ENCODE assay signal across 17 mouse cellular contexts in genomic region chr19:41176881-41177280, GRCm38 (mm10). TPM values are rescaled to one million over a fixed set of nuclear protein-coding genes. Genes with fewer than 3 reads are reported as not detected.
"Had no signal": no experiment of that assay in that cellular context is flagged by ENCODE, and none has a peak within 500 bp of the region (broad histone marks: within the 10 kb centered on the region; RNA-seq: fewer than 3 reads in every experiment).

No protein-coding gene starts in this region.

- H3K27ac ChIP-seq: limb, embryonic 10.5 days; limb, embryonic 13.5 days; liver, embryonic 12.5 days; liver, embryonic 15.5 days; lung, embryonic 15.5 days had no signal

- H3K4me3 ChIP-seq: limb, embryonic 10.5 days; limb, embryonic 13.5 days; liver, embryonic 12.5 days; liver, embryonic 15.5 days; lung, embryonic 15.5 days; megakaryocyte, embryonic 14.5 days; midbrain, embryonic 10.5 days had no signal

- DNase-seq: kidney, postnatal 14 days; kidney, postnatal 4 days; liver; lung, adult 18-20 months; lung, postnatal 10 days; lung, postnatal 36 days; thymus, adult 18-20 months; thymus, postnatal 36 days had no signal

- H3K4me1 ChIP-seq: limb, embryonic 10.5 days; limb, embryonic 13.5 days; liver, embryonic 12.5 days; liver, embryonic 15.5 days; lung, embryonic 15.5 days; megakaryocyte, embryonic 14.5 days had no signal

- H3K9ac ChIP-seq: limb, embryonic 13.5 days; liver, embryonic 12.5 days; liver, embryonic 15.5 days; lung, embryonic 15.5 days had no signal

- H3K36me3 ChIP-seq: limb, embryonic 10.5 days; limb, embryonic 13.5 days; liver, embryonic 12.5 days; liver, embryonic 15.5 days; lung, embryonic 15.5 days; midbrain, embryonic 10.5 days had no signal

- ATAC-seq: liver, embryonic 12.5 days had no signal

- H3K4me2 ChIP-seq: limb, embryonic 13.5 days; liver, embryonic 12.5 days; liver, embryonic 15.5 days; lung, embryonic 15.5 days had no signal

- H3K9me3 ChIP-seq: limb, embryonic 10.5 days; limb, embryonic 13.5 days; liver, embryonic 12.5 days; liver, embryonic 15.5 days; lung, embryonic 15.5 days; megakaryocyte, embryonic 14.5 days; midbrain, embryonic 10.5 days had no signal

- H3K27me3 ChIP-seq: limb, embryonic 13.5 days; liver, embryonic 12.5 days; liver, embryonic 15.5 days; lung, embryonic 15.5 days had no signal

RNA-seq across cellular contexts. Expression of gene Tll2, which starts 29.8 kb away (rescaled TPM):
- polyA plus RNA-seq: kidney, embryonic 16.5 days; limb, embryonic 10.5 days; liver, embryonic 12.5 days; liver, embryonic 15.5 days; lung, embryonic 15.5 days; small intestine, adult 2 months had no signal
